Mouse (Mus musculus) hindbrain, embryonic 13.5 days (tissue): ENCODE data around the gene H2-T24. TPM values are rescaled to one million over a fixed set of nuclear protein-coding genes. Genes with fewer than 3 reads are reported as not detected.

Experiments
- ATAC-seq: fragments of 200-750 bp; cut with Nextera tagmentation; 2 replicates; pipeline ENCODE4 v1.8.0; 2017; ENCODE audit warnings: moderate TSS enrichment; ENCODE audit not compliant: low FRiP score
- H3K27ac ChIP-seq: fragments of 300-500 bp; sonication (generic); 2 replicates; pipeline ENCODE4 v1.5.1; 2015; ENCODE audit warnings: inconsistent platforms, mild to moderate bottlenecking, moderate library complexity
- H3K27me3 ChIP-seq: fragments of 300-500 bp; sonication (generic); 2 replicates; pipeline ENCODE4 v1.6.1; 2015; ENCODE audit warnings: mild to moderate bottlenecking, inconsistent platforms
- H3K36me3 ChIP-seq: fragments of 300-500 bp; sonication (generic); 2 replicates; pipeline ENCODE4 v1.6.1; 2015; ENCODE audit warnings: mild to moderate bottlenecking, inconsistent platforms
- H3K4me1 ChIP-seq: fragments of 300-500 bp; sonication (generic); replicated peaks from 2 replicates; pipeline ENCODE4 v1.6.1; 2015; ENCODE audit warnings: inconsistent platforms
- H3K4me2 ChIP-seq: fragments of 300-500 bp; sonication (generic); 2 replicates; pipeline ENCODE4 v1.6.1; 2015; ENCODE audit warnings: inconsistent platforms, mild to moderate bottlenecking, moderate library complexity
- H3K4me3 ChIP-seq: fragments of 300-500 bp; sonication (generic); 2 replicates; pipeline ENCODE4 v1.5.1; 2015; ENCODE audit warnings: mild to moderate bottlenecking, inconsistent platforms
- H3K9ac ChIP-seq: fragments of 300-500 bp; sonication (generic); 2 replicates; pipeline ENCODE4 v1.6.1; 2015; ENCODE audit warnings: mild to moderate bottlenecking, inconsistent platforms
- H3K9me3 ChIP-seq: fragments of 300-500 bp; sonication (generic); 2 replicates; pipeline ENCODE4 v1.6.1; 2016; ENCODE audit warnings: inconsistent platforms
- WGBS: fragments of 180-500 bp; shearing (Covaris S2); methylation state at CpG from one replicate; pipeline ENCODE4 v1.1.7; 2015; 5-methylcytosine and 5-hydroxymethylcytosine counted together
- microRNA counts: library from miRNA; unstranded; fragments of <30 nt; microRNA quantifications from one replicate; lab custom pipeline; 2016
- microRNA-seq: library from miRNA; unstranded; fragments of <30 nt; microRNA quantifications from one replicate; pipeline ENCODE4, GENCODE M21; 2016
- polyA plus RNA-seq: library from polyadenylated mRNA; unstranded; fragments of >200 nt; fragmentation: Nextera tagmentation; extraction: Ambion mirVana; gene quantifications from 2 replicates; pipeline ENCODE4 v1.2.1, GENCODE M21; 2015

Gene H2-T24
- polyA plus RNA-seq, 1 experiment from 2014 or later = 8.8 TPM

GRCm38 (mm10) chr17:35967621-35968020 lies 52.7 kb downstream of the H2-T24 start:
- 96% methylated on average over 2 of the region's 2 CpGs for WGBS
- no peak overlapping the region for H3K4me3 ChIP-seq
- no peak overlapping the region for H3K4me2 ChIP-seq
- ATAC-seq = no peak
- no peak overlapping the region for H3K27ac ChIP-seq
- H3K27me3 ChIP-seq = no peaks in the 10 kb centered on the region
- no peak overlapping the region for H3K9ac ChIP-seq
- no peaks in the 10 kb centered on the region for H3K9me3 ChIP-seq
- H3K4me1 ChIP-seq = peaks cover 27% of the 10 kb centered on the region
- H3K36me3 ChIP-seq = peaks cover 45% of the 10 kb centered on the region

GRCm38 (mm10) chr17:35963279-35963678 lies 57.1 kb downstream of the H2-T24 start:
- H3K36me3 ChIP-seq = peaks cover 82% of the 10 kb centered on the region

GRCm38 (mm10) chr17:35958533-35959223 lies 61.7 kb downstream of the H2-T24 start:
- H3K4me1 ChIP-seq = no peaks in the 10 kb centered on the region
- ATAC-seq = no peak
- H3K36me3 ChIP-seq = peaks cover 89% of the 10 kb centered on the region
- H3K9ac ChIP-seq = no peak overlapping the region
- no peaks in the 10 kb centered on the region for H3K27me3 ChIP-seq
- 97% methylated on average over 15 of the region's 15 CpGs for WGBS
- H3K9me3 ChIP-seq = no peaks in the 10 kb centered on the region
- H3K27ac ChIP-seq = no peak overlapping the region
- no peak overlapping the region for H3K4me3 ChIP-seq
- no peak overlapping the region for H3K4me2 ChIP-seq

More at GRCm38 (mm10) chr17:35963279-35963678, 57.1 kb downstream of the H2-T24 start:
- Histone ChIP-seq H3K9ac (no peak overlapping the region), H3K27ac (no peak overlapping the region), H3K4me3 (no peak overlapping the region), H3K4me1 (peaks cover 10% of the 10 kb centered on the region), H3K4me2 (no peak overlapping the region), H3K9me3 (no peaks in the 10 kb centered on the region), H3K27me3 (no peaks in the 10 kb centered on the region)
- 89% methylated on average over 10 of the region's 10 CpGs for WGBS
- ATAC-seq = no peak

MicroRNAs within 50 kb of the gene (microRNA counts, 519-probe panel; counts per million panel counts)
- 51.3 counts per million for microRNA mmu-miR-877 (lab: Ali Mortazavi, UCI)

Small RNA genes lying within 50 kb of the gene (microRNA-seq; reads per million reads assigned to microRNA genes)
- 126 reads per million, percentile 53 among the genes with 10 or more reads in this experiment for gene Mir877

Other genes starting within 250 kb of the H2-T24 start
- gene Ier3, start 198.9 kb downstream of the H2-T24 start, polyA plus RNA-seq = 8.2 and 9.2 TPM in 2 replicates
- gene Flot1, start 197.3 kb downstream of the H2-T24 start, polyA plus RNA-seq = 75.2 and 78.8 TPM in 2 replicates
- gene Tubb5, start 182.3 kb downstream of the H2-T24 start, polyA plus RNA-seq = 1,714 and 1,822 TPM in 2 replicates
- 11.0 and 11.3 TPM in 2 replicates for gene Mdc1, start 179.0 kb downstream of the H2-T24 start, polyA plus RNA-seq
- 26.4 and 26.9 TPM in 2 replicates for gene Nrm, start 159.2 kb downstream of the H2-T24 start, polyA plus RNA-seq
- 26.9 and 30.5 TPM in 2 replicates for gene Ppp1r18, start 155.0 kb downstream of the H2-T24 start, polyA plus RNA-seq
- gene Dhx16, start 140.7 kb downstream of the H2-T24 start, polyA plus RNA-seq = 28.6 and 35.3 TPM in 2 replicates
- 45.8 and 48.7 TPM in 2 replicates for gene 2310061I04Rik, start 123.1 kb downstream of the H2-T24 start, polyA plus RNA-seq
- 434 and 438 TPM in 2 replicates for gene Atat1, start 110.5 kb downstream of the H2-T24 start, polyA plus RNA-seq
- gene Mrps18b, start 104.2 kb downstream of the H2-T24 start, polyA plus RNA-seq = 46.8 and 54.7 TPM in 2 replicates
- gene Ppp1r10, start 104.1 kb downstream of the H2-T24 start, polyA plus RNA-seq = 46.0 and 47.2 TPM in 2 replicates
- 96.6 and 103 TPM in 2 replicates for gene Abcf1, start 50.8 kb downstream of the H2-T24 start, polyA plus RNA-seq
- gene Gnl1, start 40.7 kb downstream of the H2-T24 start, polyA plus RNA-seq = 53.6 and 53.7 TPM in 2 replicates
- gene Prr3, start 40.3 kb downstream of the H2-T24 start, polyA plus RNA-seq = 72.8 and 73.5 TPM in 2 replicates
- 3.2 and 3.3 TPM in 2 replicates for gene H2-T23, start 12.3 kb upstream of the H2-T24 start, polyA plus RNA-seq
- 6.7 and 7.0 TPM in 2 replicates for gene H2-T22, start 22.2 kb upstream of the H2-T24 start, polyA plus RNA-seq
- gene Gm6034, start 22.4 kb upstream of the H2-T24 start, polyA plus RNA-seq = not detected in 2 replicates
- not detected in 2 replicates for gene Gm11127, start 37.8 kb upstream of the H2-T24 start, polyA plus RNA-seq
- gene Gm19684, start 101.1 kb upstream of the H2-T24 start, polyA plus RNA-seq = not detected in 2 replicates
- not detected in 2 replicates for gene Gm7030, start 108.9 kb upstream of the H2-T24 start, polyA plus RNA-seq
- gene Gm8909, start 148.0 kb upstream of the H2-T24 start, polyA plus RNA-seq = not detected in 2 replicates
- gene H2-T3, start 169.7 kb upstream of the H2-T24 start, polyA plus RNA-seq = not detected in 2 replicates
- gene Rpp21, start 237.5 kb upstream of the H2-T24 start, polyA plus RNA-seq = 104 and 122 TPM in 2 replicates